Mouse (Mus musculus) limb, embryonic 12.5 days (tissue): ENCODE results near the gene Depdc1b. TPM values are rescaled to one million over a fixed set of nuclear protein-coding genes. Genes with fewer than 3 reads are reported as not detected.

Source experiments
- ATAC-seq: fragments of 200-750 bp; cut with Nextera tagmentation; 2 replicates; pipeline ENCODE4 v1.8.0; 2017; ENCODE audit warnings: low read depth, moderate TSS enrichment; ENCODE audit not compliant: insufficient number of reproducible peaks, insufficient read depth, low FRiP score, low TSS enrichment
- H3K27ac ChIP-seq: fragments of 300-500 bp; sonication (generic); 2 replicates; pipeline ENCODE4 v1.5.1; 2016; ENCODE audit warnings: mild to moderate bottlenecking, moderate library complexity
- H3K27me3 ChIP-seq: fragments of 300-500 bp; sonication (generic); 2 replicates; pipeline ENCODE4 v1.6.1; 2016; ENCODE audit warnings: mild to moderate bottlenecking, moderate library complexity
- H3K36me3 ChIP-seq: fragments of 300-500 bp; sonication (generic); 2 replicates; pipeline ENCODE4 v1.6.1; 2016; ENCODE audit warnings: mild to moderate bottlenecking, moderate library complexity
- H3K4me1 ChIP-seq: fragments of 300-500 bp; sonication (generic); replicated peaks from 2 replicates; pipeline ENCODE4 v1.6.1; 2016
- H3K4me2 ChIP-seq: fragments of 300-500 bp; sonication (generic); 2 replicates; pipeline ENCODE4 v1.6.1; 2016; ENCODE audit warnings: mild to moderate bottlenecking, moderate library complexity
- H3K4me3 ChIP-seq: fragments of 300-500 bp; sonication (generic); replicated peaks from 2 replicates; pipeline ENCODE4 v1.5.1; 2016; ENCODE audit warnings: mild to moderate bottlenecking
- H3K9ac ChIP-seq: fragments of 300-500 bp; sonication (generic); replicated peaks from 2 replicates; pipeline ENCODE4 v1.6.1; 2016; ENCODE audit warnings: mild to moderate bottlenecking, moderate library complexity
- H3K9me3 ChIP-seq: fragments of 300-500 bp; sonication (generic); 2 replicates; pipeline ENCODE4 v1.6.1; 2016; ENCODE audit warnings: mild to moderate bottlenecking, moderate library complexity
- WGBS: fragments of 180-500 bp; shearing (Covaris S2); methylation state at CpG from one replicate; pipeline ENCODE4 v1.1.7; 2016; 5-methylcytosine and 5-hydroxymethylcytosine counted together
- polyA plus RNA-seq: library from polyadenylated mRNA; unstranded; fragments of >200 nt; fragmentation: Nextera tagmentation; extraction: Ambion mirVana; gene quantifications from 2 replicates; pipeline ENCODE4 v1.2.1, GENCODE M21; 2016

Gene Depdc1b
- polyA plus RNA-seq, 1 experiment from 2014 or later, result 18.9 TPM

DNA sequence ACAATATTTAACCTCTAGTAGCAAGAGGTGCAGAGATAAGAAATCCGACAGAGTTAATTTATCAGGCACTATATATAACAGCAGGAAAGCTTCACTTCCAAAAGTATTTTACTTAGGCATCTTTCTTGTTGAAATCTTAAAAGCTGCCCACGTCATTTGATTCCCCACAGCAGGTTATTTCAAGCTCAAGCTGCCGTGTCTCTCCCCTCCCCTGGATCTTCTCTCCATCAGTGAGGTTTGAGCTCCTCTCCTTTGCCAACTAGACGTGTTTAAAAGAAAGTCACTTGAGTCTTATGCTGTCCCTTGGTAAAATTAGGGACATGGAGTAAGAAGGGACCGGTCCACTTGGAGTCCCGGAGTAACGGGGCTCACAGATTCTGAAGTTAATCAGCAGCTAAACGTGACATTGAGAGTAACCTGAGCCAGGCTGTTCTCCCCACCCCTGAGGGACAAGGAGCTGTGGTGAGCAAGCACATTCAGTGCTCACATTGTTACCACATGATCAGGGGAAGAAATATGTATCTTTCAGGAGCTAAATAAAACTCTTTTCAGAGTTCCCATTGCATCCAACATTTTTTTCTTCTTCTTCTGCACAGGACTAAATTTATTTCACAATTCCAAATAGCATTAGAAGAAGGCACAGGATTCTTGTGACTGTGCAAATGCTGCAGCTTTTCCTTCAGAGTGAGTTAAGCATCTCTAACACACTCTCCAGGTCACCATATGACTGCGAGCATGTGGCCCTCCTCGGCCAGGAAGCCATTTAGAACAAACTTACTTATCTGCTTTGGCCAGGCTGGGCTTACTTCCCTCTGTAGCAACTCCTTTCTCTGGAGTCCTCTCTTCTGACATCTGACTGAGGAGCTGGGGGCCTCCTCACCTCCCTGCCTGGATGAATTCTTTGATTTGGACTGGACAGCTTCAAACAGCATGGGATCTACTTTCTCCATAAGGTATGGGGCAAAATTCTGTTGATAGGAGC is 133.3 kb downstream of the Depdc1b start, which contains the start of gene Pde4d:
Gene Pde4d (plus strand): TSS at position 833 of the 982 bp plus-strand sequence.
- Histone ChIP-seq H3K27ac (0 out of 2 replicates have a peak within 1 kb of the TSS, but pooled peaks have one; percentile 12), H3K36me3 (no peaks in the 10 kb centered on the region), H3K4me2 (peak within 1 kb of the TSS; percentile 40), H3K9ac (no peak within 1 kb of the TSS), H3K27me3 (no peaks in the 10 kb centered on the region), H3K4me3 (no peak within 1 kb of the TSS), H3K4me1 (peaks cover 10% of the 10 kb centered on the region), H3K9me3 (no peaks in the 10 kb centered on the region)
- 25% methylated on average over 10 of the region's 10 CpGs for WGBS
- ATAC-seq, result no peak; the same call in 1 of the 2 replicates

DNA sequence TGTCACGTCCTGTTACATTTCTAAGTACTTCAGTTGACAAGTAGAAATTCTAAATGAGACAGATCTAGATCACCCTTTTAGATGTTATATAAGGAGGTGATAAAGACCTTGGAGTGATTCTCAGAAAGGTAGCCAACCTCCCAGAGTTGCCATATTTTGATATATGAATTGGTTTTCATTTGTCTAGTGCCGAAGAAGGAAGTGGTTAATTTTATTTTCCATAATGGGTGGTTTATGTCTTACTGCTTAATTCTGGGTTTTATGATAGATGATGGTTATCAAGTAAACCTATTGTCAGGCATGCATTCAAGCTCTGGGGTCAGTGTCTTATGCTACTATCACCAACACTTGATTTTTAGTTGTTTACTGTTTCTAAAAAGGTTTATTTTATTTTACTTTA is 135.0 kb downstream of the Depdc1b start:
- Histone ChIP-seq H3K27ac (no peak overlapping the region), H3K9ac (no peak overlapping the region), H3K4me1 (peaks cover 10% of the 10 kb centered on the region), H3K27me3 (no peaks in the 10 kb centered on the region), H3K4me3 (no peak overlapping the region), H3K4me2 (no peak overlapping the region), H3K36me3 (no peaks in the 10 kb centered on the region), H3K9me3 (no peaks in the 10 kb centered on the region)
- no peak for ATAC-seq
- 85% methylated on average over 2 of the region's 2 CpGs for WGBS

DNA sequence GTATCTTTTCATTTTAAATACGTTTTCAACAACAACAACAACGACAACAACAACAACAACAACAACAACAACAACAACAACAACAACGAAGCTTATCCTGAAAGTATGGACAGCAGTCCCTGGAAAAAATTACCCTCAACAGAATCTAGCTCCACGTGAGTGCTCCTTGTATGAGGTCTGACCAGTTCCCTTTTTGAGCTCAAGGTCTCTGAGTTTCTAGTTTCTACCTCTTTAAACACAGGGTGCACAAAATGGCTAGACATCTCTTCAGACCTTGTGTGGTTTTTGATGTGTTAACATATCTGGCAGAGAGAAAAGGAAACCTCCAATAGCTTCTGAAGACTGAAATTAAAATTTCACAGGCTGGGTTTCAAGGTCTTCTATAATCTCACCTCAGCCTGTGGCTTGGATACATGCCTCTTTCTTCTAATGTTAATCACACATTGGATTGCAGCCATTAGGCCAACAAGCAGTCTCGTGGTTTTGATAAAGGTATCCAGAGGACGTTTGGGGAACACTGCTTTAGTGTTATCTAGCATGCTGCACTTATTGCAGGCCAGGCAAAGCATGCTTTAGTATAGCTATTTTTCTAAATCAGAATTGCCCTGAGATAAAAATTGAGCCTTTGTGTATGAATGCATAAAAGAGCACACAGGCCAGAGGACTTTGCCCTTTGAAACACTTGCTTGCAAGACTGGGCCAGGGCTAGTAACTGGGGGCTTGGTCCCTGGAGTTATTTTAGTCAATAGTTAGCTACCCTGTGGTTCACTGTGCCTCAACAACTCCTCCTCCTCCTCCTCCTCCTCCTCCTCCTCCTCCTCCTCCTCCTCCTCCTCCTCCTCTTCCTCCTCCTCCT is 137.2 kb downstream of the Depdc1b start:
- Histone ChIP-seq H3K36me3 (no peaks in the 10 kb centered on the region), H3K4me2 (no peak overlapping the region), H3K27ac (no peak overlapping the region), H3K4me3 (no peak overlapping the region), H3K27me3 (no peaks in the 10 kb centered on the region), H3K4me1 (peaks cover 10% of the 10 kb centered on the region), H3K9ac (no peak overlapping the region), H3K9me3 (no peaks in the 10 kb centered on the region)
- no peak for ATAC-seq
- WGBS, result 74% methylated on average over 6 of the region's 6 CpGs

Other genes starting within 250 kb of the Depdc1b start
- gene Ndufaf2, start 157.7 kb upstream of the Depdc1b start, polyA plus RNA-seq, result 94.2 and 98.5 TPM in 2 replicates
- 22.5 and 22.8 TPM in 2 replicates for gene Ercc8, start 157.6 kb upstream of the Depdc1b start, polyA plus RNA-seq
- gene Elovl7, start 101.9 kb upstream of the Depdc1b start, polyA plus RNA-seq, result 0.98 and 1.3 TPM in 2 replicates
- 21.8 and 23.7 TPM in 2 replicates for gene Pde4d, start 133.6 kb downstream of the Depdc1b start, polyA plus RNA-seq